Mouse (Mus musculus) Patski (cell line): Measurements from ENCODE around the gene Nudt21. TPM values are rescaled to one million over a fixed set of nuclear protein-coding genes. Genes with fewer than 3 reads are reported as not detected.
"Not testable (repeated sequence)": the region's sequence is repeated elsewhere in the genome, so short reads cannot be mapped to it uniquely, and the experiment has no call there.

Source experiments
- ATAC-seq: fragments of 100-300 bp; one replicate; pipeline ENCODE4 v1.8.0; 2021
- CTCF ChIA-PET: fragments of 350-600 bp; sonication (Branson Sonifier 250); formaldehyde crosslinking; loops from one replicate; lab custom pipeline; 2022; ENCODE audit warnings: inconsistent platforms; lab: Charles Lee
- POLR2A ChIA-PET: fragments of 350-600 bp; sonication (Branson Sonifier 250); formaldehyde crosslinking; loops from one replicate; lab custom pipeline; 2022; ENCODE audit warnings: antibody characterized with exemption, inconsistent platforms; lab: Charles Lee
- DNase-seq: peaks from one replicate; pipeline ENCODE4 v3.0.0-alpha.2; 2011; ENCODE audit warnings: low read depth, low spot score
- H3K27me3 ChIP-seq: fragments of 371-371 bp; one replicate; pipeline ENCODE4 v1.5.1; 2021
- CTCF ChIP-seq: fragments of 100-300 bp; IDR thresholded peaks from one replicate; pipeline ENCODE4 v1.5.1; 2021
- in situ Hi-C: fragments of 300-500 bp; cut with MboI; formaldehyde crosslinking; loops from 3 replicates; pipeline ENCODE4 v1.11.1; 2018; ENCODE audit warnings: low pct_unique_long_range_greater_than_20kb, mixed read lengths
- polyA plus RNA-seq: library from polyadenylated mRNA; unstranded; gene quantifications from one replicate; pipeline ENCODE4 v1.2.3, GENCODE M21; 2021

Gene Nudt21
- polyA plus RNA-seq, result 59.9 TPM

DNA sequence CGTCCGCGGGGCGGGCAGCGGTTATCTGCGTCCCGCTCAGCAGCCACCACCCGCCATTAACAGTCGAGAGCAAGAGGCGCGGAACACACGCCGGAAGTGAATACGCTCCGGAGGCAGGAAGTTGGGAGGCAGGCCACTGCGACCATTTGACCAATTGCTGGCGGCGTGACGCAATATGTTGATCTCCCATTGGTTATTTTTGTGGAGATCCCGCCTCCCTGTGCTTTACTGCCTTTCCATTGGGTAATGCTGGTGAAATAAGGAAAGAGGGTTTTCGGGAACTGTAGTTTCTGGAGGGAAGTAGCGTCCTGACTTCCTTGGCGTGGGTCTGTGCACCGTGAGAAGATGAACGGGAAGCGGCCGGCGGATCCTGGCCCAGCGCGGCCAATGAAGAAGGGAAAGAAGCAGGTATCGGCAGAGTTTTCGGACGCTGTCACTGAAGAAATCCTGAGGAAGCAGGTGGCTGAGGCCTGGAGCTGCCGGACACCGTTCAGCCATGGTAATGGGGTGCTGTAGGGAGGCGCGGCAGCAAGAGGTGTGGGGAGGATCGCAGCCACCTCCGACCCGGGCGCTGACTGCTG, at the start of gene Nudt21, which contains the start of gene Ogfod1:
Gene Nudt21 (minus strand): TSS at position 88 of the 581 bp plus-strand sequence.
Gene Ogfod1 (plus strand): TSS at position 255 of the 581 bp plus-strand sequence.
- POLR2A ChIA-PET, result no interaction called here
- peak; percentile 95 for DNase-seq
- no peak for TF ChIP-seq CTCF
- peak; percentile 97 for ATAC-seq
- in situ Hi-C loops, result no loop called here
- H3K27me3 ChIP-seq, result no peaks in the 10 kb centered on the region
- CTCF ChIA-PET, result no interaction called here

DNA sequence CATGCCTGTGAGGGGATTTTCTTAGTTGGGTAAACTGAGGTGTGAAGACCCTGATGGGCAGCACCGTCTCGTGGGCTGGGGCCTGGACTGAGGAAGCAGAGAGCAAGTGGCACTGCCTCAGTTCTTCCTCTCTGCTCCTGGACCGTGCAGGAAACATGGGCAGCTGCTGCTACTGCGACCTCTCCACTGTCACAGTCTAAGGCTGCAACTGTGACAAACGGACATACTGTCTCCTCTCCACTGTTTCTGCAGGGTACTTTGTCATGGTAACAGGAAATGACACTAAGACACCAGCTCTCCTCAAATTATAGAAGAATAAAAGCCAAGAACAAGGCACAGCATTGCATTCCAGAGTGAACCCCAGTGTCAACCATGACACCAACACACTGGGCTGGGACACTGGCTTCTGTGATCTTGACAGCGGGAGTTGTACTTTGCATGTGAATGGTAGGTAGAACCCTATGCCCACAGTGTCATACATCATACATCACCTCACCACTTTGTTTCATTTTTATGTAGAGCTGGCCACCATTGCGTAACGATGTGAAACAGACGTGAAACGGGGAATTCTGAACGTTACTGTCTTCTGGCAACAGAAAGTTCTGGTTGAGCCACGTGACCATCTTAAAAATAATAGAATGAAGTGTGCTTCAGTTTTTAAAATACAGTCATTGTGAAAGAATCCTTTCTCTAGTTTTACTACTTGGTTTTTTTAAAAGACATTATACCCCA, 39.8 kb upstream of the Nudt21 start:
- POLR2A ChIA-PET, result no interaction called here
- no peak for DNase-seq
- in situ Hi-C loops, result no loop called here
- no peaks in the 10 kb centered on the region for H3K27me3 ChIP-seq
- ATAC-seq, result no peak
- TF ChIP-seq CTCF, result no peak
- CTCF ChIA-PET, result interaction anchor here (1.3 kb wide), 2 partner anchors 13 to 17 kb away, joined by 3 to 4 read pairs; no protein-coding TSS in a partner anchor

DNA sequence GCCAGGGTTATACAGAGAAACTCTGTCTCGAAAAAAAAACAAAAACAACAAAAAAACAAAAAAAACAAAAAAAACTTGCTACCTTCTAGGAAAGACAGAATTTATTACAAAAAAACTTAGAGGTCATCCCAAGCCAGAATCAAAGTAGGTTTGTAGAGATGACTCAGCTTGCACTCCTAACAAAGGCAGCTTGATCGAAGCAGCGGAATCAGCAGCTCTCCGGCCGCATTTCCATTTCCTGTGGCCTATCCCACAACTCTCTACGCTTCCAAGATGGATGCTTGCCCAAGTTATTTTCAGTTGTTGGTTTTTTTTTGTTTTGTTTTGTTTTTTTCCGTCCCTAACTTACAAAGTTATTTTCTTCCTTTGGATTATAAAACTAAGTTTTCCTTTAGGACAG, 32.0 kb upstream of the Nudt21 start:
- ChIA-PET POLR2A (interaction anchor here (0.6 kb wide), 1 partner anchor 12 kb away, joined by 3 read pairs; no protein-coding TSS in a partner anchor), CTCF (no interaction called here)
- ATAC-seq, result no peak
- DNase-seq, result no peak
- TF ChIP-seq CTCF, result no peak
- no peaks in the 10 kb centered on the region for H3K27me3 ChIP-seq
- in situ Hi-C loops, result no loop called here

DNA sequence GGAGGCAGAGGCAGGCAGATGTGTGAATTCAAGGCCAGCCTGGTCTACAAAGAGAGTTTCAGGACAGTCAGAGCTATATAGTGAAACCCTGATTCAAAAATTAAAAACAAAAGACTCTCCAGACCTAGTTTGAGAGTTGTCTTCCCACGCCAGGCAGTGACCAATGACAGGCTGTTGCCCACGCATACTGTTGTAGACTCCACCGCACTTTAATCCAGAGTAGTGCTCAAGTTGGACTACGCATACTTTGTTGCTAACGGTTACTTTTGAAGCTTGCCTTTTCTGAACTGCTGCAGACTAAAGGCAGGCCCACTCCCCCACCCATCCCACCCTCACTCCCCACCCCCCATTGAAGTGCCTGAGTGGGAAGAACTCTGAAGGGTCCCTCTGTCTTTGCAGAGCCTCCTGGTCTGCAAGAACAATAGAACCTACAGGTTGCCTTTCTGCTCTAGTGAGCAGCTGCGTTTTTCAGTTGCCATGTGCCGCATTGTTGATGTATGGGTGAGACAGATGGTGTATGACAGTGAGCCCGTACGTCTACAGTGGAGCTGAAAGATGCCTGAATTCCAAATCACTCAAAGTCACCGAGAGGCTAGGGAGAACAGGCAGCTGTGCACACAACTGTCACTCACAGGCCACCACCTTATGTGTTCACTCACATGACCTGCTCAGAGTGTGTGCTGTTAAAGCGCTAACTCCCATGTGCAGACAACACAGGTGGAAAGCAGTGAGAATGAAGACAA, 29.5 kb upstream of the Nudt21 start:
- H3K27me3 ChIP-seq, result no peaks in the 10 kb centered on the region
- in situ Hi-C loops, result no loop called here
- ATAC-seq, result no peak
- POLR2A ChIA-PET, result interaction anchor here (0.5 to 0.9 kb wide), 2 partner anchors 32 to 51 kb away, joined by 3 read pairs; no protein-coding TSS in a partner anchor
- CTCF ChIA-PET, result interaction anchor here (0.8 kb wide), 1 partner anchor 27 kb away, joined by 3 read pairs; no protein-coding TSS in a partner anchor
- DNase-seq, result no peak
- no peak for TF ChIP-seq CTCF

DNA sequence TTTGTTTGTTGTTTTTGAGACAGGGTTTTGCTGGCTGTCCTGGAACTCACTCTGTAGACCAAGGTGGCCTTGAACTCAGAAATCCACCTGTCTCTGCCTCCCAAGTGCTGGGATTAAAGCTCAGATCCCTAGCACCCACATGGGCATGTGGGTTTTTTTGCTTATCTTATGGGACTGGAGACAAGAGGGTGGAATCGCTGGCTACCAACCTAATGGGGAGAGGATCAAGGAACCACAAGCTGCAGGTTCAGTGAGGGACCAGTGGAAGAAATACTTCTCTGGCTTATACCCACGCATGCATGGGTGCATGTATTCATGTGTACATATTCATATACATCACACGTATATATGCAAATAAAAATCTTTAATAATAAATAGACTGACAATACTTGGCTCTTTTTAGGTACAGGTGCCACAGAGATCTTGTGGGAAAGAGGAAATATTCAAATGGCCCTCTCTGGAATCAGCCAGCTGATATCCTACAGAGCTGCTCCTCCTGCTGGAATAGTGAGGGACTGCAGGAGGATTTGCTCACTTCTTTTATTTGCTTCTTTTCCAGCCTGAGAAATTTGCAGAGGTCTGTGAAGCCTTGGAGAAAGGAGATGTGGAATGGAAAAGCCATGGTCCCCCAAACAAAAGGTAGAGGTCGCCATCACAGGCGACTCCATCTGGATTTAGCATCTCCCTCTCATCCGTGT, 20.5 kb upstream of the Nudt21 start:
- peak; percentile 87 for TF ChIP-seq CTCF
- no peak for ATAC-seq
- in situ Hi-C loops, result loop anchor here (5.0 kb wide), 1 partner anchor 465 kb away; no protein-coding TSS in a partner anchor
- POLR2A ChIA-PET, result no interaction called here
- no peak for DNase-seq
- CTCF ChIA-PET, result interaction anchor here (1.0 to 2.5 kb wide), 3 partner anchors 14 to 129 kb away, joined by 3 to 9 read pairs (median 4); no protein-coding TSS in a partner anchor
- no peaks in the 10 kb centered on the region for H3K27me3 ChIP-seq

DNA sequence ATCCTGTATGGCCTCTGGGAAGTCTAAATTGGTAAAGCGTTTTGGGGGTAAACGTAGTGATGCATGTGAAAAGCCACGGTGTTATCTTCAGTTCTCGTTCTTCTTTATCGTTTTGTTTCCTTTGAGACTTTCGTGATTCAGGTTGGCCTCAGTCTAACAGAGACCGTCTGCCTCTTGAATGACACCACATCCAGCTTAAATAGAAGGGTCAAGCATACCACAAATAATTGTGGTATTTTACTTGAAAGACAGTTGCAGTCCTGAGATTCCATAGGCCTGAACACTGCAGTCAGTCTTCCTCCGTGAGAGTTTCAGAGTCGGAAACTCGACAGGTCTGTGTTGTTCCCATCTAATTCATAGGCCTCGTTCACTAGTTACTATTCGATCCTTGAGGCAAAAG, 15.9 kb upstream of the Nudt21 start:
- DNase-seq, result no peak
- ATAC-seq, result peak; percentile 87
- TF ChIP-seq CTCF, result no peak
- in situ Hi-C loops, result no loop called here
- ChIA-PET CTCF (interaction anchor here (1.0 kb wide), 1 partner anchor 9 kb away, joined by 3 read pairs; no protein-coding TSS in a partner anchor), POLR2A (no interaction called here)
- no peaks in the 10 kb centered on the region for H3K27me3 ChIP-seq

DNA sequence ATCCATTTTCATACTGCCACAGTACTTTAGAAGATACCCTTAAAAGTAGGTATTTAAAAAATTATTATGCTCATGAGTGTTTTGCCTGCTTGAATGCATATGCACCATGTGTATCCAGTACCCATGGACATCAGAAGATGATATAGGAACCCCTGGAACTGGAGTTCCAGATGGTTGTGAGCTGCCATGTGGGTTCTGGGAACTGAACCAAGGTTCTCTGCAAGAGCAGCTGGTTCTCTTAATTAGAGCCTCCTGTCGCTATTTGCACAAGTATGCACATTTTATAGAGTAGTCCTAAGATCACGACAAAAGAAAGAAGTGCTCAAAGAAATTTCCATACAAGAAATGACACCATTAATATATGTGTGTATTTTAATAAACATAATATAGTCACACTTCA, 11.0 kb upstream of the Nudt21 start:
- ChIA-PET POLR2A (interaction anchor here (0.6 to 1.7 kb wide), 2 partner anchors 36 to 1093 kb away, joined by 3 read pairs; no protein-coding TSS in a partner anchor), CTCF (no interaction called here)
- DNase-seq, result no peak
- TF ChIP-seq CTCF, result no peak
- ATAC-seq, result no peak
- in situ Hi-C loops, result no loop called here
- no peaks in the 10 kb centered on the region for H3K27me3 ChIP-seq

DNA sequence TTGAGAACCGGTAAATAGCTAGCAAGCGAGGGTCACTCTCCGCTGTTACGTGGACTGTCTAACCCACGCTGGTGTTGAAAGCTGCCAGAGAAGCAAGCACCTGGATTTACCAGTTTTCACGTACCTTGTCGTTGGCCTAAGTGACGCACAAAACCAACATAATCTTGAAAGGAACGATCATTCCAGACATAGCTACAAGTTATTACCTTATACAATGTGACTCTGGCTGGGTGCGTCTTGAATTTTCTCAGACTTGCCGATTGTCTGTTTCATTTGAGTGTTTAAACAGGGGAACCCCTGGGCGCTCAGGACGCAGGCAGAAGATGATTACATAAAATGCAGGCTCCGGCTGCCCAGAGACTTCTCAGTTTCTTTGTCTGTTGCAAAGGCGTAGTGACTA, 975 bp upstream of the Nudt21 start:
- H3K27me3 ChIP-seq, result no peaks in the 10 kb centered on the region
- ATAC-seq (no peak), DNase-seq (no peak)
- in situ Hi-C loops, result no loop called here
- ChIA-PET POLR2A (no interaction called here), CTCF (interaction anchor here (0.8 to 1.4 kb wide), 3 partner anchors 13 to 162 kb away, joined by 3 to 4 read pairs (median 3); no protein-coding TSS in a partner anchor)
- no peak for TF ChIP-seq CTCF

DNA sequence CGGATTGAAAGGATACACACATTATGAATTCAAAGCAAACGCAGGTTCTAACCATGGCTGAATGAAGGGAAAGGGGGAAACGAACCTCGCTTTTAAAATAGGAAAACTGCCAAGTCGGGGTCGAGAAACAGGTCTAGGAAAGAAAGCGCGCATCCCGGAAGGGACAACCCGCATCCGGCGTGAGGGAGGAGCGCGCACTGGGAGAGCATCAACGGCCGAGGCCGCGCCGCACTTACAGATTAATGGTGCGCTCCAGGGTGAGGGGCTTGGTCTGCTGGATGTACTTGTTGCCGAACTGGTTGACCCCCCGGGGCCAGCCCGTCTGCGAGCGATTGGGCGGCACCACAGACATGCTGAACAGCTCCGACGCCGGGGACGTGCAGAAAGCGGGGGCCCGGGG, 290 bp downstream of the Nudt21 start:
- DNase-seq, POLR2A ChIA-PET, H3K27me3 ChIP-seq, in situ Hi-C loops: not testable (repeated sequence)
- ATAC-seq, result peak; percentile 73
- CTCF ChIA-PET, result interaction anchor here (1.2 kb wide), 1 partner anchor 12 kb away, joined by 4 read pairs; no protein-coding TSS in a partner anchor

DNA sequence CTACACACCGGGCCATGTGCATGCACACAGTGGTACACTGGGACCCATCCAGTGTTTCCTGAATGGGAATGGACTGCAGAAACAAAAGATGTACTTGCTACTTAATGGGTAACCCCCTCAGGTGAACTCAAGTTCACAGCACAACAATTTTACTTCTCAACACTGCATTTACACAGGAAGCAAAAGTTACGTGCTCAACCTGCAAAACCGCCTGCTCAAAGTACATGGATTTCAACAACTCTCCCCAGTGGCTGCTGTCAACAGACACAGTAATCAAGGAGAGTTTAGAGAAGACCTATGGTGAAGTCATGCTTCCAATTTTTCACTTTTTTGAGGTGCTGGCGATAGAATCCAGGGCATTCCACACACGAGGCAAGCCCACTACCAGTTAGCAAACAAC, 1.6 kb downstream of the Nudt21 start:
- DNase-seq, result no peak
- TF ChIP-seq CTCF, result no peak
- POLR2A ChIA-PET, result no interaction called here
- CTCF ChIA-PET, result interaction anchor here (1.2 kb wide), 1 partner anchor 10 kb away, joined by 4 read pairs; no protein-coding TSS in a partner anchor
- in situ Hi-C loops, result no loop called here
- ATAC-seq, result no peak
- no peaks in the 10 kb centered on the region for H3K27me3 ChIP-seq
